Mouse (Mus musculus) midbrain, embryonic 12.5 days (tissue): ENCODE measurements at regions not wholly inside any gene's neighbourhood (a gene's known extent, or its start where the extent isn't known, plus 50 kb on each side); places are given as distances from the start of the nearest gene placed in this dataset.
A peak's percentile ranks its signal among the peaks of the same experiment; 100 is the strongest.

Experiments used
- ATAC-seq: fragments of 200-750 bp; cut with Nextera tagmentation; 2 replicates; pipeline ENCODE4 v1.8.0; 2017; ENCODE audit warnings: low read depth, moderate TSS enrichment, moderate library complexity; ENCODE audit not compliant: low FRiP score
- H3K27ac ChIP-seq: fragments of 300-500 bp; sonication (generic); replicated peaks from 2 replicates; pipeline ENCODE4 v1.5.1; 2016; ENCODE audit warnings: mild to moderate bottlenecking
- H3K27me3 ChIP-seq: fragments of 300-500 bp; sonication (generic); 2 replicates; pipeline ENCODE4 v1.6.1; 2016; ENCODE audit warnings: mild to moderate bottlenecking
- H3K36me3 ChIP-seq: fragments of 300-500 bp; sonication (generic); 2 replicates; pipeline ENCODE4 v1.6.1; 2016
- H3K4me1 ChIP-seq: fragments of 300-500 bp; sonication (generic); 2 replicates; pipeline ENCODE4 v1.6.1; 2016
- H3K4me2 ChIP-seq: fragments of 300-500 bp; sonication (generic); replicated peaks from 2 replicates; pipeline ENCODE4 v1.6.1; 2016; ENCODE audit warnings: mild to moderate bottlenecking, moderate library complexity
- H3K4me3 ChIP-seq: fragments of 300-500 bp; sonication (generic); 2 replicates; pipeline ENCODE4 v1.5.1; 2016; ENCODE audit warnings: mild to moderate bottlenecking
- H3K9ac ChIP-seq: fragments of 300-500 bp; sonication (generic); replicated peaks from 2 replicates; pipeline ENCODE4 v1.6.1; 2016; ENCODE audit warnings: mild to moderate bottlenecking, moderate library complexity
- H3K9me3 ChIP-seq: fragments of 300-500 bp; sonication (generic); 2 replicates; pipeline ENCODE4 v1.6.1; 2016; ENCODE audit warnings: mild to moderate bottlenecking
- WGBS: fragments of 180-500 bp; shearing (Covaris S2); methylation state at CpG from one replicate; pipeline ENCODE4 v1.1.7; 2016; 5-methylcytosine and 5-hydroxymethylcytosine counted together

DNA sequence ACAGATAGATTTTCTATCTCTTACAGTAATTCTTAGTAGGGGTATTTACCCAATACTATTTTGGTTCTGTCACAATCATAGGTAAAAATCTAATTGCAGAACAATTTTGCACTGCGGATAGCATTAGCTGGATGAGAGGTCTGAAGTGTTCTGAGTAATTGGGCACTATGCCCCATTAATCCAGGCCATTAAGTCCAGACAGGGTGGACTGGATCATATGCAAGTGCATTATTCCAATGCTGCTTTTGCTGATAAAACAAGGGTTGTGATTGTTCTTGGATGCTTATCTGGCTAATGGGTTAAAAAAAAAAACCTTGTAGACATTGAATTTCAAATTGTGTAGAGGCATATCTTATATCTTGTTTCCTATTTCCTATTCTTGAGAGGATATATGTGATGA lies 1732.6 kb upstream of the Gm6569 start:
- Histone ChIP-seq H3K27me3 (no peaks in the 10 kb centered on the region), H3K4me1 (no peaks in the 10 kb centered on the region; the same call in 1 of the 2 replicates), H3K36me3 (no peaks in the 10 kb centered on the region), H3K4me2 (no peak overlapping the region), H3K9me3 (no peaks in the 10 kb centered on the region), H3K4me3 (no peak overlapping the region), H3K27ac (no peak overlapping the region), H3K9ac (no peak overlapping the region)
- no peak for ATAC-seq
- 76% methylated on average over 1 of the region's 1 CpGs for WGBS

GRCm38 (mm10) chr15:72105830-72106413 lies 1728.4 kb upstream of the Gm6569 start:
- Histone ChIP-seq H3K36me3 (no peaks in the 10 kb centered on the region), H3K27me3 (no peaks in the 10 kb centered on the region), H3K4me3 (no peak overlapping the region), H3K27ac (0 out of 2 replicates have a peak overlapping the region, but pooled peaks have one; percentile 35), H3K4me1 (no peaks in the 10 kb centered on the region; the same call in 1 of the 2 replicates), H3K9ac (no peak overlapping the region), H3K4me2 (no peak overlapping the region), H3K9me3 (no peaks in the 10 kb centered on the region)
- WGBS, result 29% methylated on average over 4 of the region's 4 CpGs
- ATAC-seq, result peak; percentile 76

- H3K9me3 ChIP-seq, result no peaks in the 10 kb centered on the region
- H3K4me1 ChIP-seq, result no peaks in the 10 kb centered on the region; the same call in 1 of the 2 replicates
- H3K27me3 ChIP-seq, result no peaks in the 10 kb centered on the region
- no peak overlapping the region for H3K27ac ChIP-seq
- no peak for ATAC-seq
- H3K36me3 ChIP-seq, result no peaks in the 10 kb centered on the region
- H3K4me3 ChIP-seq, result no peak overlapping the region
- no peak overlapping the region for H3K9ac ChIP-seq
- H3K4me2 ChIP-seq, result no peak overlapping the region
- 77% methylated on average over 1 of the region's 1 CpGs for WGBS
Measured at GRCm38 (mm10) chr15:72110520-72110919, 1723.8 kb upstream of the Gm6569 start.

- 87% methylated on average over 4 of the region's 4 CpGs for WGBS
Measured at GRCm38 (mm10) chr15:72116772-72117171, 1717.6 kb upstream of the Gm6569 start.

GRCm38 (mm10) chr15:72134226-72134625 lies 1700.1 kb upstream of the Gm6569 start:
- ATAC-seq, result no peak
- Histone ChIP-seq H3K4me2 (no peak overlapping the region), H3K9ac (no peak overlapping the region), H3K9me3 (no peaks in the 10 kb centered on the region), H3K27me3 (no peaks in the 10 kb centered on the region), H3K36me3 (no peaks in the 10 kb centered on the region), H3K4me1 (no peaks in the 10 kb centered on the region), H3K4me3 (no peak overlapping the region), H3K27ac (no peak overlapping the region)
- WGBS, result 76% methylated on average over 8 of the region's 8 CpGs

More at GRCm38 (mm10) chr15:72116772-72117171, 1717.6 kb upstream of the Gm6569 start:
- no peak overlapping the region for H3K27ac ChIP-seq
- no peak overlapping the region for H3K4me3 ChIP-seq
- no peaks in the 10 kb centered on the region for H3K4me1 ChIP-seq
- ATAC-seq, result no peak
- H3K4me2 ChIP-seq, result no peak overlapping the region
- no peaks in the 10 kb centered on the region for H3K36me3 ChIP-seq
- no peaks in the 10 kb centered on the region for H3K27me3 ChIP-seq
- peaks cover 7% of the 10 kb centered on the region; the same call in 1 of the 2 replicates for H3K9me3 ChIP-seq
- no peak overlapping the region for H3K9ac ChIP-seq

- no peaks in the 10 kb centered on the region for H3K27me3 ChIP-seq
- no peaks in the 10 kb centered on the region for H3K4me1 ChIP-seq
- no peak overlapping the region for H3K9ac ChIP-seq
- no peak overlapping the region for H3K4me3 ChIP-seq
- no peak overlapping the region for H3K27ac ChIP-seq
- no peaks in the 10 kb centered on the region for H3K36me3 ChIP-seq
- ATAC-seq, result no peak
- H3K4me2 ChIP-seq, result no peak overlapping the region
- H3K9me3 ChIP-seq, result no peaks in the 10 kb centered on the region
- 87% methylated on average over 4 of the region's 4 CpGs for WGBS
Measured at GRCm38 (mm10) chr15:72135992-72136617, 1698.3 kb upstream of the Gm6569 start.

GRCm38 (mm10) chr15:72140122-72140521 lies 1694.2 kb upstream of the Gm6569 start:
- H3K9me3 ChIP-seq, result no peaks in the 10 kb centered on the region
- no peaks in the 10 kb centered on the region for H3K4me1 ChIP-seq
- 82% methylated on average over 2 of the region's 2 CpGs for WGBS
- H3K4me2 ChIP-seq, result no peak overlapping the region
- H3K36me3 ChIP-seq, result no peaks in the 10 kb centered on the region
- H3K27ac ChIP-seq, result no peak overlapping the region
- H3K9ac ChIP-seq, result no peak overlapping the region
- no peak overlapping the region for H3K4me3 ChIP-seq
- no peaks in the 10 kb centered on the region for H3K27me3 ChIP-seq
- ATAC-seq, result no peak

GRCm38 (mm10) chr15:72150581-72150980 lies 1683.8 kb upstream of the Gm6569 start:
- Histone ChIP-seq H3K27me3 (no peaks in the 10 kb centered on the region), H3K9ac (no peak overlapping the region), H3K4me1 (no peaks in the 10 kb centered on the region), H3K4me2 (no peak overlapping the region), H3K4me3 (no peak overlapping the region), H3K27ac (no peak overlapping the region), H3K36me3 (no peaks in the 10 kb centered on the region), H3K9me3 (no peaks in the 10 kb centered on the region)
- 92% methylated on average over 6 of the region's 6 CpGs for WGBS
- ATAC-seq, result no peak

- Histone ChIP-seq H3K4me2 (no peak overlapping the region), H3K4me1 (no peaks in the 10 kb centered on the region), H3K27ac (no peak overlapping the region), H3K9ac (no peak overlapping the region), H3K4me3 (no peak overlapping the region), H3K27me3 (no peaks in the 10 kb centered on the region), H3K36me3 (no peaks in the 10 kb centered on the region), H3K9me3 (no peaks in the 10 kb centered on the region)
- no peak for ATAC-seq
- WGBS, result 43% methylated on average over 3 of the region's 3 CpGs
Measured at GRCm38 (mm10) chr15:72158505-72158904, 1675.9 kb upstream of the Gm6569 start.

- H3K4me1 ChIP-seq, result no peaks in the 10 kb centered on the region; the same call in 1 of the 2 replicates
- 28% methylated on average over 3 of the region's 3 CpGs for WGBS
- ATAC-seq, result no peak
- no peak overlapping the region for H3K9ac ChIP-seq
- H3K4me3 ChIP-seq, result no peak overlapping the region
- no peak overlapping the region for H3K27ac ChIP-seq
- H3K36me3 ChIP-seq, result no peaks in the 10 kb centered on the region
- H3K4me2 ChIP-seq, result no peak overlapping the region
- H3K27me3 ChIP-seq, result no peaks in the 10 kb centered on the region
- H3K9me3 ChIP-seq, result no peaks in the 10 kb centered on the region
Measured at GRCm38 (mm10) chr15:72200861-72201260, 1633.5 kb upstream of the Gm6569 start.

- WGBS, result 72% methylated on average over 1 of the region's 1 CpGs
- Histone ChIP-seq H3K9me3 (no peaks in the 10 kb centered on the region), H3K36me3 (no peaks in the 10 kb centered on the region)
Measured at GRCm38 (mm10) chr15:72201791-72202190, 1632.6 kb upstream of the Gm6569 start.

DNA sequence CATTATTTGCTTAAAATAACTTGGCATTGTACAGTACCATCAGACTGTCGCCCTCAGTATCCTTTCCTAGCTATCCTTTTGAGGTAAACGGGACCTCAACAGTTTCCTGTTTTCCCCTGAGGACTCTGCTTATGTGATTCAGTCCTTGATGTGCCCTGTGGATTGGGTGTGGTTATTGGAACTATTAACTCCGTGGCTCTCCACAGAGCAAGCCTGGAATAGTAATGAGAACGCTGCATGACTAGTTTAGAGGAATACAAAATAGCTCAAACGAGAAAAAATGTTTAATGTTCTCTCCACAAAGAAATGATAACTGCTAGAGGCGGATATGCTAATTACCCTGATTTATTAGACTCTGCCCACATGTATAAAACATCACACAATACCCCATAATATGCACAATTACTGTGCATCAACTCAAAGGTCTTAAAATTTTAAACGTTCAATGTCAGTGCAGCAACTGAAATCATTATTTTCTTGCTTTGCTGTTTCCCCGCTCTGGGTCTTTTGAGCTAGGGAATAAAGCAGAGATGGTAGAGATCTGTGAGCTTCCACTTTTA lies 1629.0 kb upstream of the Gm6569 start:
- no peak for ATAC-seq
- Histone ChIP-seq H3K27me3 (no peaks in the 10 kb centered on the region), H3K4me1 (no peaks in the 10 kb centered on the region; the same call in 1 of the 2 replicates), H3K4me3 (no peak overlapping the region), H3K9ac (no peak overlapping the region), H3K4me2 (no peak overlapping the region), H3K27ac (no peak overlapping the region), H3K36me3 (no peaks in the 10 kb centered on the region), H3K9me3 (no peaks in the 10 kb centered on the region)
- WGBS, result 65% methylated on average over 8 of the region's 8 CpGs

More at GRCm38 (mm10) chr15:72201791-72202190, 1632.6 kb upstream of the Gm6569 start:
- Histone ChIP-seq H3K27me3 (no peaks in the 10 kb centered on the region), H3K4me1 (no peaks in the 10 kb centered on the region; the same call in 1 of the 2 replicates), H3K9ac (no peak overlapping the region), H3K4me3 (no peak overlapping the region), H3K4me2 (no peak overlapping the region), H3K27ac (no peak overlapping the region)
- no peak for ATAC-seq
